Mouse (Mus musculus): ENCODE measurements around the gene Snx21. TPM values are rescaled to one million over a fixed set of nuclear protein-coding genes. Genes with fewer than 3 reads are reported as not detected.

The Snx21 gene
- polyA plus RNA-seq (2014; fragmentation: Nextera tagmentation; extraction: Ambion mirVana) = 33.3 and 40.8 TPM in 2 replicates

GRCm38 (mm10) chr2:164785481-164786387 lies at the start of gene Snx21:
Snx21 (plus strand) TSS chr2:164785823.
- Histone ChIP-seq H3K27me3 (ENCODE audit: control insufficient read depth, insufficient read depth, low read length) (no peaks in the 10 kb centered on the region), H3K27ac (peak within 1 kb of the TSS; percentile 44), H3K36me3 (replicated peaks; ENCODE audit: control insufficient read depth, insufficient read depth) (peaks cover 17% of the 10 kb centered on the region), H3K4me1 (replicated peaks; ENCODE audit: control insufficient read depth, insufficient read depth, low read length) (peaks cover 7% of the 10 kb centered on the region; the same call in 1 of the 2 replicates), H3K4me3 (replicated peaks; ENCODE audit: low read length) (peak within 1 kb of the TSS; percentile 62), H3K4me2 (replicated peaks) (peak within 1 kb of the TSS; percentile 89), H3K9me3 (ENCODE audit: control insufficient read depth, low read length) (no peaks in the 10 kb centered on the region), H3K9ac (peak within 1 kb of the TSS; percentile 78)
- ATAC-seq (ENCODE audit: low FRiP score) = peak; percentile 89
- WGBS = under 1% methylated on average over 60 of the region's 89 CpGs
- DNase-seq (ENCODE audit: low spot score) = peak; percentile 77

DNA sequence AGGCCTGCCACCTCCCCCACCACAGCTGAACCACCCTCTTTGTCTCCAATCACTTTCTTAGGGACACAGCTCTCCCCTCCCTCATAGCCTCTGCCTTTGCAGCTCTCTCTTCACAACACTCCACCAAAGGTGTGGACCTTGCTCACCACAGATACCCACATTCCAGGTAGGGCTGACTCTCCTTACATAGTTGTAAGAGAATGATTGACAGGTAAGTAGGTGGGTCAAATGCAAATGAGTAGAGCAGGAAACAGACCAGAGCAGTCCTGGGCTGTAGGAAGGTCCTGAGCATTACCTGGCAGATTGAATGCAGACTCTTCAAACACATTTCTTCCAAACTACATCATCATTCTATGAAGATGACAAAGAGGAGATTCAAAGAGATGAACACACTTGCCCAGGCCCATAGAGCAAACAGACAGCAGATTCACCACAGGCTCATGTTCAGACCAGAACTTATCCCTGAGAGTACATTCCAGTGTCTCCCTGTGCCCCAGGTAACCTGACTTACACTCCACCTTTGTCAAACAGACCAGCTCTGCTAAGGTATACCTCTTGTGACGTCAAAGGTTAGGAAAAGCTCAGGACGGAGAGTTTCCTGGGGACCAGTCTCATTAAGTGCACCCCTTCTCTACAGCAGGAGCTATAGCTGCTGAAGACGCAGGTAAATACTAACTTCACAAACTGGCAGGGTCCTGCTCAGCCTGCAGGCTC lies 48.1 kb upstream of the Snx21 start:
- Histone ChIP-seq H3K27me3 (ENCODE audit: control insufficient read depth, insufficient read depth, low read length) (no peaks in the 10 kb centered on the region), H3K4me3 (replicated peaks; ENCODE audit: low read length) (no peak overlapping the region), H3K9ac (no peak overlapping the region), H3K4me2 (replicated peaks) (no peak overlapping the region), H3K9me3 (ENCODE audit: control insufficient read depth, low read length) (no peaks in the 10 kb centered on the region), H3K27ac (no peak overlapping the region), H3K36me3 (replicated peaks; ENCODE audit: control insufficient read depth, insufficient read depth) (no peaks in the 10 kb centered on the region), H3K4me1 (replicated peaks; ENCODE audit: control insufficient read depth, insufficient read depth, low read length) (no peaks in the 10 kb centered on the region)
- DNase-seq (ENCODE audit: low spot score) (no peak), ATAC-seq (ENCODE audit: low FRiP score) (no peak)
- WGBS = 79% methylated on average over 3 of the region's 3 CpGs

DNA sequence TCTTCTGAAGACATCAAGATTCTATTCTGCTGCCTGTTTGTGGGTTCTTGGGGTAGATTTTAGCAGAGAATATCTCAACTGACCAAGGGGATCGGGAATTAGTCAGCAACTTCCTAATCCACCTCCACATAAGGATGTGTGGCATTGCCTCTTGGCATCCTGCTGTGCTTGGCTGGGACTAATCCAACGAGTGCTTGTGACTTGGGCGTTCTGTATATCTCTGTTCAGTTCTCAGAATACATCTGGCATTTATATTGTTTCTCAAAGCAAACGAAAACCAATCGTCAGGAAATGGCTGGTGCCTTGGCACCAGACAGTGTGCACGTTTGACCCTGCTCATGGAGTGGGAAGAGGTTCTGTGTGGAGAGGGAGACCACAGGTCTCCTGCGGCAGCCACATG lies 45.7 kb upstream of the Snx21 start:
- Histone ChIP-seq H3K36me3 (replicated peaks; ENCODE audit: control insufficient read depth, insufficient read depth) (no peaks in the 10 kb centered on the region), H3K4me2 (replicated peaks) (no peak overlapping the region), H3K9ac (no peak overlapping the region), H3K27me3 (ENCODE audit: control insufficient read depth, insufficient read depth, low read length) (no peaks in the 10 kb centered on the region), H3K4me3 (replicated peaks; ENCODE audit: low read length) (no peak overlapping the region), H3K4me1 (replicated peaks; ENCODE audit: control insufficient read depth, insufficient read depth, low read length) (no peaks in the 10 kb centered on the region), H3K27ac (no peak overlapping the region), H3K9me3 (ENCODE audit: control insufficient read depth, low read length) (no peaks in the 10 kb centered on the region)
- WGBS = 72% methylated on average over 7 of the region's 7 CpGs
- DNase-seq (ENCODE audit: low spot score) (no peak), ATAC-seq (ENCODE audit: low FRiP score) (no peak)

GRCm38 (mm10) chr2:164744987-164745386 lies 40.6 kb upstream of the Snx21 start:
- Histone ChIP-seq H3K9me3 (ENCODE audit: control insufficient read depth, low read length) (no peaks in the 10 kb centered on the region), H3K4me3 (replicated peaks; ENCODE audit: low read length) (peak overlapping the region; percentile 92), H3K4me2 (replicated peaks) (peak overlapping the region; percentile 96), H3K36me3 (replicated peaks; ENCODE audit: control insufficient read depth, insufficient read depth) (peaks cover 16% of the 10 kb centered on the region), H3K4me1 (replicated peaks; ENCODE audit: control insufficient read depth, insufficient read depth, low read length) (peaks cover 13% of the 10 kb centered on the region), H3K27ac (no peak overlapping the region), H3K9ac (peak overlapping the region; percentile 91; the same call in 1 of the 2 replicates), H3K27me3 (ENCODE audit: control insufficient read depth, insufficient read depth, low read length) (no peaks in the 10 kb centered on the region)
- ATAC-seq (ENCODE audit: low FRiP score) (no peak), DNase-seq (ENCODE audit: low spot score) (no peak)
- WGBS = 71% methylated on average over 13 of the region's 13 CpGs

GRCm38 (mm10) chr2:164745843-164746479 lies 39.7 kb upstream of the Snx21 start, which contains the start of the genes Wfdc3 and Dnttip1:
Wfdc3 (minus strand) TSS chr2:164745931.
Dnttip1 (plus strand) TSS chr2:164745983.
- peak within 1 kb of the TSS; percentile 91 for H3K9ac ChIP-seq
- H3K4me1 ChIP-seq (replicated peaks; ENCODE audit: control insufficient read depth, insufficient read depth, low read length) = peaks cover 13% of the 10 kb centered on the region
- no peaks in the 10 kb centered on the region for H3K9me3 ChIP-seq (ENCODE audit: control insufficient read depth, low read length)
- peak within 1 kb of the TSS; percentile 76 for H3K27ac ChIP-seq
- peak; percentile 89 for ATAC-seq (ENCODE audit: low FRiP score)
- H3K4me3 ChIP-seq (replicated peaks; ENCODE audit: low read length) = peak within 1 kb of the TSS; percentile 92
- H3K4me2 ChIP-seq (replicated peaks) = peak within 1 kb of the TSS; percentile 96
- no peaks in the 10 kb centered on the region for H3K27me3 ChIP-seq (ENCODE audit: control insufficient read depth, insufficient read depth, low read length)
- DNase-seq (ENCODE audit: low spot score) = peak; percentile 98
- under 1% methylated on average over 68 of the region's 70 CpGs for WGBS
- H3K36me3 ChIP-seq (replicated peaks; ENCODE audit: control insufficient read depth, insufficient read depth) = peaks cover 26% of the 10 kb centered on the region

- Histone ChIP-seq H3K4me2 (replicated peaks) (peak overlapping the region; percentile 96), H3K27me3 (ENCODE audit: control insufficient read depth, insufficient read depth, low read length) (no peaks in the 10 kb centered on the region), H3K27ac (no peak overlapping the region), H3K9me3 (ENCODE audit: control insufficient read depth, low read length) (no peaks in the 10 kb centered on the region), H3K4me1 (replicated peaks; ENCODE audit: control insufficient read depth, insufficient read depth, low read length) (peaks cover 13% of the 10 kb centered on the region), H3K4me3 (replicated peaks; ENCODE audit: low read length) (peak overlapping the region; percentile 92), H3K9ac (peak overlapping the region; percentile 91), H3K36me3 (replicated peaks; ENCODE audit: control insufficient read depth, insufficient read depth) (peaks cover 32% of the 10 kb centered on the region)
- DNase-seq (ENCODE audit: low spot score) (no peak), ATAC-seq (ENCODE audit: low FRiP score) (no peak)
- WGBS = 65% methylated on average over 8 of the region's 8 CpGs
These were observed 38.9 kb upstream of the Snx21 start for GRCm38 (mm10) chr2:164746693-164747092.

DNA sequence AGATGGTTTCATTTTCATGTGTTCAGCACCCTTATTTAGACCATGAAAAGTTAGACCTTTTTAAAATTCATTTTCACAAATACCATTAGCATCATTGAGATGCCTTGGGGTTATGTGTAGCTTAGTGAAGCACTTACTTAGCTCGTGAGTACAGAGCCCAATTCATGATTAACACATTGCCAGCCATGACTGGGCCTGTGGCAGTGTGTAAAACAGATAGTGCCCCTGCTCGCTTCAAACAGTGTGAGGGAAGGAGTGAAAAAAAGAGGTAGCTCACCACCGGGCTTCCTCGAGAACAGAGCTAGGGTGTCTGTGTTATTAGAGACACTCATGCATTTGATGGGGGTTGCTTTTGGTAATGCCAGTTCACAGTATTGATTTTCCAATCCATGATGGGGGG lies 37.4 kb upstream of the Snx21 start:
- ATAC-seq (ENCODE audit: low FRiP score) = no peak
- 87% methylated on average over 4 of the region's 4 CpGs for WGBS
- H3K4me1 ChIP-seq (replicated peaks; ENCODE audit: control insufficient read depth, insufficient read depth, low read length) = peaks cover 13% of the 10 kb centered on the region
- H3K27me3 ChIP-seq (ENCODE audit: control insufficient read depth, insufficient read depth, low read length) = no peaks in the 10 kb centered on the region
- no peak overlapping the region for H3K4me2 ChIP-seq (replicated peaks)
- H3K4me3 ChIP-seq (replicated peaks; ENCODE audit: low read length) = no peak overlapping the region
- no peak for DNase-seq (ENCODE audit: low spot score)
- H3K36me3 ChIP-seq (replicated peaks; ENCODE audit: control insufficient read depth, insufficient read depth) = peaks cover 47% of the 10 kb centered on the region
- no peak overlapping the region for H3K27ac ChIP-seq
- H3K9me3 ChIP-seq (ENCODE audit: control insufficient read depth, low read length) = no peaks in the 10 kb centered on the region
- no peak overlapping the region for H3K9ac ChIP-seq

- Histone ChIP-seq H3K27ac (no peak overlapping the region), H3K36me3 (replicated peaks; ENCODE audit: control insufficient read depth, insufficient read depth) (peaks cover 54% of the 10 kb centered on the region), H3K9me3 (ENCODE audit: control insufficient read depth, low read length) (no peaks in the 10 kb centered on the region), H3K9ac (no peak overlapping the region), H3K4me2 (replicated peaks) (no peak overlapping the region), H3K27me3 (ENCODE audit: control insufficient read depth, insufficient read depth, low read length) (no peaks in the 10 kb centered on the region), H3K4me1 (replicated peaks; ENCODE audit: control insufficient read depth, insufficient read depth, low read length) (peaks cover 13% of the 10 kb centered on the region), H3K4me3 (replicated peaks; ENCODE audit: low read length) (no peak overlapping the region)
- 87% methylated on average over 6 of the region's 6 CpGs for WGBS
- ATAC-seq (ENCODE audit: low FRiP score) (no peak), DNase-seq (ENCODE audit: low spot score) (no peak)
These were observed 36.6 kb upstream of the Snx21 start for GRCm38 (mm10) chr2:164748991-164749390.

DNA sequence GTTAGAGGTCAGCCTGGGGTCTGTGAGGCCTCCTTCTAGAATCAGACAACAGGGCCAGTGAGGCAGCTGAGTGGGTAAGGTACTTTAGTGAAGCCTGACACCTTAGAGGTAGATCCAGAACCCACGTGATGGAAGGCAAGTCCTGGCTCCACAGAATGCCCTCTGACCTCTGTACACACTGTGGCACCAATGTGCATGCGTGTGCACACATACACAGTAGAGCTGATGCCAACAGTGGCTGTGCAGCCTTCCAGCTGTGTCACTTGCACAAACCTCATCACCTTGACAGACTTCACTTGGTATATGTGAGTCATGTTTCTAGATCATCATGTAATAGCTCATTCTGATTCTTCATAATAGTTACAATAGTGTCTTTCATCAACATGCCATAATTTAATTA lies 33.2 kb upstream of the Snx21 start:
- DNase-seq (ENCODE audit: low spot score) (no peak), ATAC-seq (ENCODE audit: low FRiP score) (no peak)
- no peak overlapping the region for H3K4me2 ChIP-seq (replicated peaks)
- H3K9me3 ChIP-seq (ENCODE audit: control insufficient read depth, low read length) = no peaks in the 10 kb centered on the region
- 92% methylated on average over 2 of the region's 2 CpGs for WGBS
- H3K27me3 ChIP-seq (ENCODE audit: control insufficient read depth, insufficient read depth, low read length) = no peaks in the 10 kb centered on the region
- no peak overlapping the region for H3K27ac ChIP-seq
- no peak overlapping the region for H3K4me3 ChIP-seq (replicated peaks; ENCODE audit: low read length)
- peaks cover 89% of the 10 kb centered on the region for H3K36me3 ChIP-seq (replicated peaks; ENCODE audit: control insufficient read depth, insufficient read depth)
- H3K9ac ChIP-seq = no peak overlapping the region
- no peaks in the 10 kb centered on the region for H3K4me1 ChIP-seq (replicated peaks; ENCODE audit: control insufficient read depth, insufficient read depth, low read length)

Measured in hindbrain, embryonic 14.5 days (tissue).